Mouse (Mus musculus) kidney, adult 2 months (tissue): ENCODE data around the gene Plcb2.

Experiments used
- CTCF ChIP-seq: fragments of 200-500 bp; conservative IDR thresholded peaks from 2 replicates; pipeline ENCODE4 v1.5.1; 2011; ENCODE audit warnings: low read depth, mild to moderate bottlenecking, control low read depth, low read length, moderate library complexity, mixed read lengths; ENCODE audit not compliant: insufficient read depth, insufficient read length
- POLR2A ChIP-seq: fragments of 200-500 bp; IDR thresholded peaks from one replicate; pipeline ENCODE4 v1.6.1; 2011; ENCODE audit warnings: low read depth, low read length, control low read depth

DNA sequence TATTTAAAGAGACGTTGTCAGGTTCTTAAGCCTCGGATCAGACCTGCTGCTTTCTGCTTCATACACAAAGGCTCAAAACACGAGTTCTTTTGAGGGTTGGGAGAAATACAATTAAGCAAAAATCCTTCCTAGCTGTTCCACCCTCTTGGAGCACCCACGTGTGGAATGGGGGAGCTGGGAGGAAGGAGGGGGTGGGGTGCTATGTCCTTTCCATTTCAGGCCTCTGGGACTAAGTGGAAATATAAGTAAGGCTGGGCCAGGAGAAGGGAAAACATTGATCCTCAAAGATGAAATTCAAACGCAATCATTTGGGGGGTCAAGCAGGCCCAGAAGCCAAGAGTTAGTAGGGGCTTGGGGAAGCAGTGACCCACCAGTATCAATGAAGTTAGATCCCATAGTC lies 27.1 kb downstream of the Plcb2 start:
- TF ChIP-seq CTCF (no peak), POLR2A (no peak)
